Mouse (Mus musculus): ENCODE data around the gene Mapkap1.

DNA sequence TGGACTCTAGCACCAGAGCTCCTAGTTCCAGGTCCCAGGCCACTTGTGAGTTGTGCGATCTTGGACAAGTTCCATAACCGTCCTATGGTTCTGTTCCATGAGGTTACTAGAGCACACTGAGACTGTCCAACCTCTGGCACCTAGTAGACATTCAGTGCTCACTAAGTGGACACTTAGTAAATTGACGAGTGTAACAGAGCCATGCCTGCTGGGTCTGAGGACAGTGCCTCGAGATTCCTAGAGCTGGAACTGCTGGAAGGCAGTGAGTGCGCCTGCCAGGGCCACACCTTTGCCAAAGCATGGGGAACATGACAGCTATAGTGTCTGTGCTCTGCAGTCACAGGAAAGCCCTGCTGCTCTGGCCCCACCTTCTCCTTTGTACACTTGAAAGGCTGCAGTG, 187.4 kb downstream of the Mapkap1 start:
- TF ChIP-seq CTCF (conservative IDR thresholded peaks at IDR 0.05; ENCODE audit: insufficient read depth, insufficient read length, low read depth, low read length) (no peak), POLR2A (IDR thresholded peaks at IDR 0.05; ENCODE audit: low read depth, low read length) (no peak)
